Mouse (Mus musculus) ES-E14 (cell line): Measurements from ENCODE around the gene Gcnt7.

Source experiments
- CHD2 ChIP-seq: IDR thresholded peaks from 2 replicates; pipeline ENCODE4 v1.6.1; 2014; ENCODE audit warnings: mild to moderate bottlenecking, low read depth, low read length, inconsistent platforms
- HCFC1 ChIP-seq: IDR thresholded peaks from 2 replicates; pipeline ENCODE4 v1.6.1; 2012; ENCODE audit warnings: low read length, inconsistent platforms, borderline replicate concordance; ENCODE audit not compliant: insufficient read depth
- ZC3H11A ChIP-seq: IDR thresholded peaks from 2 replicates; pipeline ENCODE4 v1.6.1; 2012; ENCODE audit warnings: low read depth, mild to moderate bottlenecking, inconsistent platforms, low read length, borderline replicate concordance
- ZNF384 ChIP-seq: IDR thresholded peaks from 2 replicates; pipeline ENCODE4 v1.6.1; 2012; ENCODE audit warnings: low read depth, low read length, inconsistent platforms

DNA sequence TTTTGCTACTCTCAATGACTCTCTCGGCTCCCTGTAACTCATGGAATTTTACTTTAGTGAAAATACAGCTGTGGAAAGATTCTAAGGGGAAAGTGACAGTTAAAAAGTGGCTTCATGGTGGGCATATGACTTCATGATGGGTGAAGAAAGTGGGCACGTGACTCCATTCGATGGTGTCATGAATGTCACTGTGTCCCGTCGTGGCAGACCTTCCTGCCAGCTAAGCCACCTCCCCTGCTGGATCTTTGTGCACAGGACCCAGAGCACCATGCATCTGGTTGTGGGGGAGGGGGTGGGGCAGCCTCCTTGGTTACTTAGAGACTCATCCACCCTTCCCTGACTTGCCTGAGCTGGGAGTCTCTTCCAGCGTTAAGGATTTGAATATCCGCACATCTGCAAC is 54.2 kb downstream of the Gcnt7 start:
- TF ChIP-seq ZNF384 (no peak), HCFC1 (no peak), ZC3H11A (no peak), CHD2 (no peak)
